Mouse (Mus musculus) kidney, adult 10 weeks (tissue): ENCODE data around the gene H2-M9. TPM values are rescaled to one million over a fixed set of nuclear protein-coding genes. Genes with fewer than 3 reads are reported as not detected.

Source experiments
- polyA plus RNA-seq: library from polyadenylated mRNA; stranded (reverse); fragments of 350-450 nt; fragmentation: Illumina TruSeq; extraction: RNeasy Lipid Tissue Mini Kit (QIAGEN cat#74804); gene quantifications from one replicate; pipeline ENCODE4 v1.2.3, GENCODE M21; 2014; ENCODE audit warnings: low read depth, low replicate concordance

The H2-M9 gene
- polyA plus RNA-seq, result not detected

DNA sequence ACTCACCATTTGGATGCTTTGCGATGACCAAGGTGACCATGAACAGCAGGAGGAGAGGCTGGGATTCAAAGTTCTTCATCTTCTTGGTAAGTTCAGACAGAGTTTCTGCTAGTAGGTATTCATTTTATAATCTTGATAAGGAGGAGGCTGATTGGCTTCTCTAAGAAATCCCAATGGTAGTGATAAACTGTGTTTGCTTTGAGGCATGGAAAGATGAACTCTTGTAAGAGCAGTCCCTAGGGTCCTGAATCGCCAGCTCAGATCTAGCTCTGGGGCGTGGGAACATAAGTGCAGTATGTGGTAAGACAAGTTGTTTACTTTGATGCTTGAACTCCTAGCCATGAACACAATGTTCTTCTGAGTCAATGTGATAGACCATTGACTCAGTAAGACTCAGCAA, at the start of gene H2-M9:
Gene H2-M9, minus strand, starts transcription at position 101 of the 400 bp plus-strand sequence.

DNA sequence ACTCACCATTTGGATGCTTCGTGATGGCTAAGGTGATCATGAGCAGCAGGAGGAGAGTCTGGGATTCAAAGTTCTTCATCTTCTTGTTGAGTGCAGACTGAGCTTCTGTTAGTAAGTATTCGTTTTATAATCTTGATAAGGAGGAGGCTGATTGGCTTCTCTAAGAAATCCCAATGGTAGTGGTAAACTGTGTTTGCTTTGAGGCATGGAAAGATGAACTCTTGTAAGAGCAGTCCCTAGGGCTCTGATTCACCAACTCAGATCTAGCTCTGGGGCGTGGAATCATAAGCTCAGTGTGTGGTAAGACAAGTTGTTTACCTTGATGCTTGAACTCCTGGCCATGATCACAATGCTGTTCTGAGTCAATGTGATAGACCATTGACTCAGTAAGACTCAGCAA, 29.7 kb upstream of the H2-M9 start, which contains the start of gene H2-M1:
Gene H2-M1, minus strand, starts transcription at position 101 of the 400 bp plus-strand sequence.

Other genes with a start within 250 kb of the H2-M9 start
- not detected for gene H2-M10.4, start 180.3 kb downstream of the H2-M9 start, polyA plus RNA-seq
- not detected for gene H2-M11, start 95.6 kb downstream of the H2-M9 start, polyA plus RNA-seq
- gene H2-M1, start 29.6 kb upstream of the H2-M9 start, polyA plus RNA-seq, result not detected
- gene H2-M10.5, start 130.2 kb upstream of the H2-M9 start, polyA plus RNA-seq, result not detected
- gene H2-M10.6, start 169.5 kb upstream of the H2-M9 start, polyA plus RNA-seq, result not detected
- gene Trim26, start 194.5 kb upstream of the H2-M9 start, polyA plus RNA-seq, result 17.0 TPM
- gene Trim15, start 224.5 kb upstream of the H2-M9 start, polyA plus RNA-seq, result 0.32 TPM
- not detected for gene Trim10, start 226.9 kb upstream of the H2-M9 start, polyA plus RNA-seq
- not detected for gene Trim40, start 247.5 kb upstream of the H2-M9 start, polyA plus RNA-seq